Mouse (Mus musculus): Measurements from ENCODE around the gene Map7d3.

Map7d3 gene

DNA sequence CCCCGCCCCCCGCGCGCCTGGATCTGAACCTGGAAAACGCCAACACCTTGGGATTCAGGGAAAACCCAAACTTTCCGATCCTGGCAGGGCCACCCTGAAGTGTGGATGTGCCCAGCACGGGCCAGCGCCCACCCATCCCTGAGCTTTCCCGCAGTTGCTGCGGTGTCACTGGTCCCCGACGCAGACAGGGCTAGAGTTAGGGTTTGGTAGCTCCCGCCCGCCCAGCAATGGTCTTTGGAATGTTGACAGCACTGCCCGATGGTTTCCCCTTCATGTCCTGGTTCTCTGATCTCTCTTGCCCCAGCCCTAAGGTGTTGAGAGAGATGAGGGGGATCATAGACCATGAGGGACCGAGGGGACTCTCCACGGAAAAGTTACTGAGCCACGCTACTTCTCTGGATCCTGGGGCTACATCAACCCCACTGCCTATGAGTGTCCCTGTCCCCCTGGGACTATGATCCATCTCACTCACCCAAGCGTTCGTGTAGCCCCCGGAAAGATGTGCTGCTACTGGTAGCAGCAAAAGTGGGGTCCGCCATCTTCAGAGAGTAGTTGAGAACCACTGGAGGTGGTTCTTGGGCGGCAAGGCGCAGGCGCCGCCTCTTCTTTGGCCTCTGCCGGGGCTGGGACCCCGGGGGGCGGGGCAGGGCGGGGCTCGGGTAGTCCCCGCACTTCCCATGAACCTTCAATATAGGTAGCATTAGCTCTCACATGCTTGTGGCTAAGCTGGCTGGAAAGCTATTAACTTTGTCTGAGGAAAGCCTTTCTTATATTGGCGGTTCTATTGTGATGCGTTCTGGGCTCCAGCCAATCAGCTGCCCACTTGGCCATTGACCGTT is at the start of gene Map7d3:
Map7d3 (minus strand) TSS at position 562 of the 839 bp plus-strand sequence.
- DNase-seq, result peak; percentile 3 to 4

DNA sequence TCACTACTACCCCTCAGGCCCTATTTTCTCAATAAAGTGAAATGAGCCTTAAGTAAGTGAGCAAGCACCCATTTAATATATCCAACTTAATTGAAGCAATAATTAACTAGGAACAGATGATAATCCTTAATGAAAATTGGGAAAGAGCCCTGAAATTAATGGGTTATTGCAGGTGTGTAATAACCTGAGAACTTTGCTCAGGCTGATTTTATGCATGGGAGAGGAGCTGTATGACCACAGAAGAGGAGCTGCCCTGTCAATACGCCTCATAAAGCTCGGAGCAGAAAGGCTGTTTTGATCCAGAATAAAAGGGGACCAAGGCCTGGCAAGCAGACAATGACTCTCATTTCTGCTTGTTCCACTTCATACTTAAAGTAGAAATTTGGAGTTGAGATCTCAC is 47.7 kb upstream of the Map7d3 start, which contains the start of gene Adgrg4:
Adgrg4 (plus strand) TSS at position 301 of the 400 bp plus-strand sequence.
- DNase-seq, result no peak

DNA sequence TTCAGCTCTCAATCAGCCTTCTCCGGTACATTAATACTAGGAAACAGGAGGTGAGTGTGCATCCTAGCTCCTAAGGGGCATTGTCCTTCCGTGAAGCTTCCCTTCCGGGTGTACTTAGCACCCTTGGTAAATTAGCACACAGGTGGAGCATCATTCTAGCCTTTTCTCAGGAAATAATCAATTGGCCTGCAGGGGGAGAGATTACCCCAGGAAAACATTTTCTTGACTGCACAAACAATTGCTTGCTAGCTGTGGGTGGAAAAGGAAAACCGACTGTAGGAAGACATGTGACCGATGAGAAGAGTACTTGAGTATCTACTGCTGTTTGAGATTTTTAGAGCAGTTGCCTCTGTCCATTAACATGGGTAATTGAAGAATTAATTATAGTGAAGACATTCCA is 19.1 kb upstream of the Map7d3 start:
- peak in 1 of 2 experiments; percentile 4 for DNase-seq

DNA sequence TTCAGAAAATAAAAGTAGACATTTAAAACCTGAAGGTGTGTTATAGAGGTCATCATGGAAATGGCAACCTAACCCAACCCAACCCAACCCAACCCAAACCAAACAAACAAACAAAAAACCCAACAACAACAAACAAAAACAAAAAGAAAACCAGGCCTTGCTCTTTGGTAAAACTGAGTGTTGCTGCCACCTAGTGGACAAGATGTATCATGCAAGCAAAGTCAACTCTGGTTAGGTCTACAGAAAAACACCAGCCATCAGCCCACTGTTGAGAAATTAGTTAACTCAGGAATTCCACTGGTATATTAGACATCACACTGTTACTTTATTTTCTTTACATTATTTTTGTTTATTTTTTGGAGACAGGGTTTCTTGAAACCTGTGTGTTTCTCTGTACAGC is 17.2 kb upstream of the Map7d3 start:
- DNase-seq, result peak; percentile 48 to 49

DNA sequence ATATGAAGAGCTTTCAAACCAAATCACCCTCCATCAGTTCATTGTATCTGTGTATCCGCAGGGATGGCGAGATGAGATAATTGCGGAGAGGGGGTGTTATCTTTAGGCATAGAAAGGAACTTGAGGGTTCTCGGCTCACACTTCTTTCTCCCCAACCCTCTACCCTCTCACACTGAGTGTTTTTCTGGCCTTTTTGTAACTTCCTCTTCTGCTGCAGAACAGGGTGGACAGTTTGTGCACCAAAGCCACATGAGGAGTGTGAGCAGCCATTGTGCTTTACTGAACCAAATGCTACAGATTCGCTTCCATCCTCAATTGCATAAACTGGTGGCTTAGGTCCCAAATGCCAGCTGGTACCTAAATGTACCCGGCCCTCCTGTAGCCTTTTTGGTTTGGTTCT is 13.7 kb upstream of the Map7d3 start:
- DNase-seq, result no peak

DNA sequence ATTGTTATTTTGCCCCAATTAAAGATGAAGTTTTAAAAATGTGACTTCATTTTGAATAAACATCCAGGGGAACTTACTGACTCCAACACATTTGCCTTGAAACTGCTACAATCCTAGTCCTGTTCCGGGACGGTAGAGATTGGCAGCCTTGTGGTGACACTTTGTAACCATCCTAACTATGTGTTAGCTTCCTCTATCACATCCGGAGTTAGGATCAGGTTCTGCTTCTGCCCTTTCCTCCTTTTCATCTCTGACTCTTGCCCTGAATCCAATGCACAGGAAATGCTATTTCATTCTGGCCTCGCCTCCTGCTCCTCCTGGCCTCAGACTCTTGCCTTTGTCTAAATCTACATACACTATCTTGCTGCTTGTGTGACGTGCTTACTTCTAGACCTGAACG is 5.4 kb upstream of the Map7d3 start:
- no peak for DNase-seq

DNA sequence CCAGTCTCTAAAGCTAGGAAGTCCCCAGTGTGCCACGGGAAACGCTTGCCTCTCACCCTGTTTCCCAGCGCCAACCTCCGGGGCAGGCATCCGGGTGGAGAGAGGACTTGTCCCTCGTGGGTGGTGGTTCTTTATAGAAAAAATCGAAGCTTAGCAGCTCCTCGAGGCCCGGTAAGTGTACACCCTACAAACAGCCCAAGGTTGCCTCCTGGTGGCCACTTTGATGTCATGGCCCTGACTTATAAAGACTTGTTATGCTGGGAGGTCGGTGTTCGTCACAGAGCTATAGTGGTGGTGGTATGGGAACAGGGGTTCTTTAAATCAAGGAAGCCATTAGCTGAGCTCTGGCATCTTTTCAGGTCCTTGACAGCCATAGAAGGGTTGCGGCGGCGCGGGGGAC is 30.9 kb downstream of the Map7d3 start:
- DNase-seq, result peak; percentile 65 to 76

DNA sequence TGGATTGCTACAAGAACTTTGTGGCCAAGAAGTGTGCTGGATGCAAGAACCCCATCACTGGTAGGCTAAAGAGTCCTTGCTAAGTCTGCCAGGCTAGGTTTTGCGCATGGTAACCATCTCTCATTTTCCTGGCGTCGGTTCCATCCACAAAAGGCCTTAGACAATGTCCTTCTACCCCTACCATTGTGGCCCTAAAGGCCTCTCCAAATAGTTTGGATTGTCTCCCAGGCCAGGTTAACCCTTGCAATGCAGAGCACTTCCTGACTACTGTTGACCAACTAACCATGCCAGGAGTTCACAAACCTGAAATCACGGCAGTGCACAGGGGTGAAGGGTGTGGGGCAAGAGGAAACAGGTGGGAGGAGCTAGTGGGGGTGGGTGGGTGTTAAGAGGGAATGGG is 31.5 kb downstream of the Map7d3 start:
- no peak for DNase-seq

DNA sequence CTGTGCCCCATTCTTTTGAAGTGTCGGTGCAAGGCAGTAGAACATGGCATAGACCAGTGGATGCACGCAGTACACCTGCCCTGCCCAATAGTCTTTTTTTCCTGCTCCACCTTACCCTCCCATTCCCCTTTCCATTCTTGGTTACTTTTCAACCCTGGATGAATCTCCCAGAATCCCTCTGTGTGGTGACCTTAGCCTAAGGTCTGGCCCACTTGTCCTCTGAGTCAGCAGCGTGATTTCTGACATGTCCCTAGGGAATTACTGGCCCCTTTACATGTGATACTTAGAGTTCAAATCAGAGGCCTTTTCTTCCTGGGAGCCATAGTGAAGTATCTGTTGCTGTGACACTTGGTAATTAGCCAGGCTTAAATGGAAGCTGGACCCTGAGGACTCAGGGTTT is 34.6 kb downstream of the Map7d3 start:
- DNase-seq, result no peak

DNA sequence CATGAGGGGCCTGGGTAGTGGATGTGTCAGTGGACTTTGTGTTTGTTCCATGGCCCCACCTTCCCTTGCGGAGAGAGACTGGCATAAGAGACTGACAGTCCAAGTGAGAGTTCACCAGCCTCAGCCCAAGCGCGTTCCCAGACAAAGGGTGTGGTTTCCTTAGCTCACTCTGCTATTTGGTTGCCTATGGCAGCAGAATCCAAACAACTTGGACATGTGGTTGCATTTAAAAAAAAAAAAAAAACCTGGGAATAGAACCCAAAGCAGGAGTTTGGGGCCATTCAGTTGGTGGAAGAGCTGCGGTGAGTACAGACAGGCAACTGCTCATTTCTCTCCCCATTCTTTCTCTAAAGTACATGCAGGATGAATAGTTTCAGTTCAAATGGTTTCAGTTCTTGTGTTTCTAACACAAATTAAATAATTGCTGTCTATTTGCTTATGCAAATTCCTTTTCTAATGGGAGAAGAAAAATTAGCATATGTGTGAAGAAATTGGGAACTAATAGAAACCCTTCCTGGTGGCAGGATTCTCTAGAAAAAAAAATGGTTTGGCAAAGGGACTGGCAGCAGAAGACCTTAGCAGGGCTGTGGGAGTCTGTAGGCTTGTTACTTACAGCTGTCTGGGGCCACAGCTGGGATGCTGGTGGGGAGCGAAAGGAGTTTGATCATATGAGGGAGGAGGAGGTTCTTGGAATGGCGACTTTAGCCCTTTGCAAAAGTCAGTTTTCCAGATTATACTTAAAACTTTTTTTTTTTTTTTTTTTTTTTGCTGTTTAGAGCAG is 35.7 kb downstream of the Map7d3 start:
- no peak for DNase-seq

DNA sequence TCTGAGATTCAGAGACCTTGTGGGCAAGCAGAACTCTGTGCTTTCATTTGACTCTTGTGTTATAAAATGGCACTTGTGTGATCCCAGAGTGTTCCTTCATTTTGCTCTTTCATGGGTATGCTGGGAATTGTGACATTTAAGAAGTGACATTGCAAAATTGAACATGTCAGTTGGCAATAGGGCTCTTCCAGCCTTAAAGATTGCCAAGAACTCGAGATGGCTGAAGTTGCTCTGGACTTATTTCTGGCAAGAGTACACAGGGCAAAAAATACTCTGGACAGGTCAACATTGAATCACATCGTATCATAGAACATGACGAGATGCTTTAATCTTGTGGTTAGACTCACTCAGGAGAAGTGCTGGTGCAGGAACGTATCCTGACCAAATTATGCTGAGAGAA is 48.8 kb downstream of the Map7d3 start:
- no peak for DNase-seq

DNA sequence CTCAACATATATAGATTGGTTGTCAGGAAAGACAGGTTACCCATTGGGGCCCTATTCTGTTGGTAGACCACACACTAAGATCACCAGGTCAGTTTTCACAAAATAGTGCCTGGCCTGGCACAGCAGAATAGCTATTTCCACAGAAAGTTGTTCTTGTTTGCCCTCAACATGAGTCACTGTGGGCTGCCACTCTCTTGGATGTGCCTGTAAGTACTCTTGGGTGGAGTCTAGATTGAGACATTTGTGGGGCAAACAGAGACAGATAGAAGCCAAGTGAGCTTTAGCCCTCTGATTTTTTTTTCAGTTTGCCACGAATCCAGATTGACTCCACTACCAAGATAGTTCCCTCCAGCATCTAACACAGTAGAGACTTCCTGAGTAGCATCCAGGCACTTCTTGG is 50.4 kb downstream of the Map7d3 start:
- DNase-seq, result no peak

DNA sequence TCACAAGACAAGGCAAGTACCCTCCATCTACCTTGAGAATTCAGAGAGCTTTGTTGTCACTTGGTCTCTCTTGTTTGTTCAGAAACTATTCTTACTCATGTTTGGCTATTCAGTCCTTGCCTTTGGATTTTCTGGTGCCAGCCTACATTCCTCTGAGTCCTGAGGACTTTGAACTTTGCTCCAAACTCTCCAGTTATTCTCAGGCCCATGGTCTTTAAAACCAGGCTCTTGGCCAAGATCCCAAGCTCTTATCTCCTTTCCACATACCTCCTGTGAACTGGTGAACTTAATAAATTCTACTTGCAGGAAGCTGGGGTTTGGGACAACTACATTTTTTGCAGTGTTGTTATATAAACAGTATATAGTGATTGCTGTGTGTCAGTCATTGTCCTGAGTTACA is 52.3 kb downstream of the Map7d3 start:
- no peak for DNase-seq

DNA sequence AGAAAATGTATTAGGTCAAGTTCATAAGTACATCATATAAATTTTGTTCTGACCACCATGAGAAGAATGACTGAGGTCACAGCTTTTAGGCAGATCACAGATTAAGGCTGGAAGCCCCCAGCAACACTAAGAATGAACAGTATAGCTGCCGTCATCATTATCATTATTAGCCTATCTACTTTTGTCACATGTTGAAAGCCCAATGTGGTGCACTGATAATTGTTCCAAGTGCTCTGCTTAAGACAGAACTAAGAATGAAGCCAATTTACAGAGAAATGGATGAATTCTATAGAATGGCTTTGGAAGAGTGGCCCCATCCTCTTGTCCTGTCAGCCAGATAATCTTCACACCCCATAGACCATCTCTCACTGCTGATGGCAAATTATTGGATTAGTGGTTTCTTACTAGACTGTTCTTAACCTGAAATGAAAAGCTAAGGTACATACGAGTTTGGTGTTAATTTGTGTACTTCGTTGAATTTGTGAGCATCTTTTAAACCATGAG is 61.8 kb downstream of the Map7d3 start:
- no peak for DNase-seq

DNA sequence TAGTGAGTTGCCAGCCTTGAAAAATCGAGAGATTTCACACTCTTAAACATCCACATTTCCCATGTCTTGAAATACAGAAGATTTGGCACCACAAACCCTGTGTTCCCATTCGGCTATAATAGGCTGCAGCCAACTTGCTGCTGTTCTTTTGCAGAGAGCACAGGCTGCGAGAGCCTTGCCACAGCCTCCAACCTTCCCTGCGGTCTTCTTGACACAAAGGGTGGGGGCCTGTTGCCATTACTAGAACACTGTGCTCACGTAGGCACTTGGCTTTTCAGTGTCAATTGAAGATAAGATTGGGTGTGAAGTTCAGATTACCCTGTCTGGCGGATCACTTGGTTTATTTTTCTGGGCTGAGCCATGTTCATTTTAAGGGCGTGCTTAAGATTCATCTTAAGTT is 65.8 kb downstream of the Map7d3 start:
- DNase-seq, result no peak

DNA sequence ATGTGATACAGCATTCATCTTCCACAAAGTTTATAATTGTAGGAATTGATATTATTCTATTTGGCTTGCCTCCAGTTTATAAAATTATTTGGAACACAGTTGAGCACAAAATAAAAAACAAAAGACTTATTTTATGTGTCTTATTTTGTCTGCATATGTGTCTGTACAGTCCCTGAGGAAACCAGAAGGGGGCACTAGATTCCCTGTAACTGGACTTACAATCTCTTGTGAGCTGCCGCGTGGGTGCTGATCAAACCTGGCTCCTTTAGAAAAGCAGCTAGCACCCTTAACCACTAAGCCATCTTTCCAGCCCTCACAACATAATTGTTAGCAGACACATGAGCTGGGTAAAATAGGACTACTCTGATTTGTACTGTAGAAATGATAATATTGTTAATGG is 66.5 kb downstream of the Map7d3 start:
- DNase-seq, result peak; percentile 45 to 64

DNA sequence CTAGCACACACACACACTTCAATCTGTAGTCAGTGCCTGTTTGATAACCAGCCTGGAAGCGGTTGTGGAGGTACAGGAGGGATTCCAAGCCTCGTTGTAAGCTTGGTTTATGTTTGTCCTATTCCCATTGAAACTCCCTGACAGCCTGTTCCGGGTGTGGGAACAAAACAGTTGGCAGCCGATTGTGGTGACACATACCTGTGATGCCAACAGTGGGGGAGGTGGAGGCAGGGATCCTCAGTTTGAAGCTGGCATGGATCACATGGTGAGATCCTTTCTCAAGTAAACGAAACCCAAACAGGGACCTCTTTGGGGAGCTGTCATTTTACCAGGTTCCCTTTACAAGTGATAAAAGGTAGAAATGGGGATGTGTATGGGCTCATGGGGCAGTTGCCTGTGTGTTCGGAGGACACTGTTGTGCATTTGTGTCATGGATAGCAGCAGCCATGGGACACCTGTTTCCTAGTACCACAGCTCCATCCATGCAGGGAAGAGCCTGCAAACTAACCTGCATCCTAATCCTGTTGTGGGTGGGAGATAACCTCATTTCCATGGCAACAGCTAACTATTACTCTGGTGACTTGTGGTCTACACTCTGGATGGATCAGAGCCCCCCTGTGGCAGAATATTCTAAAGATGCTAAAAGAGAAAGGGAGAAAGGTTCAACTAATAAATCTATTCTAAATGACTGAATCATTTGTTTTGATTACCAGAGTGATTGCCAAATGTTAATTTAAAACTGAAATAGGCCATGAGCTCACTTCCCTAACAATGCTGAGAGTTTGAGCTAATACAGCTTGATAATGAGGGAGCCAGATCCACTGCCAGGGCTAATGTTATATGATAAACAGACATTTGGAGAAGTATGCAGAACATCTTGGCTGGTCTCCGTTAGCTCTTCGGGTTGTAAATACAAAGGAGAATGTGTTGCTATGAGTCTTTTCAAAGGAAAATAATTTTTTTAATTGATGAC is 68.5 kb downstream of the Map7d3 start:
- peak; percentile 35 to 37 for DNase-seq

DNA sequence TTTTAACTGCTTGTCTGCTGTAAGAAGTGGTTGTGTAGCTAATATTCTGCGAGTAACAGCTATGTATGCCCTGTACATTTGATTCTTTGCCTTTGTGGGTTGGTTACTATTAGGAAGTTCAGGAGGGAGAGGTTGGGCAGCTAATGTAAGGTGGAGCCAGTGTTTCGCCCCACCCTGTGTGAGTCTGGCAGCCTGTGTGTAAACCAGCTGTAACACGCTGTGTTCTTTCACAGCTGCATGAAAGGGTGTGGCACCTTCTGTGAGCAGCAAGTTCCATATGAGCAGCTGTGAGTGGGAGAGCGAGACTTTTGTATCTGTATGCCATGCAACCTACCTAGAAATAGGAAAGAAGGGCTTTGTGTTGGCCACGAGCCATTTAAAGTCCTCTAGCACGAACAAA is 70.0 kb downstream of the Map7d3 start:
- no peak for DNase-seq

DNA sequence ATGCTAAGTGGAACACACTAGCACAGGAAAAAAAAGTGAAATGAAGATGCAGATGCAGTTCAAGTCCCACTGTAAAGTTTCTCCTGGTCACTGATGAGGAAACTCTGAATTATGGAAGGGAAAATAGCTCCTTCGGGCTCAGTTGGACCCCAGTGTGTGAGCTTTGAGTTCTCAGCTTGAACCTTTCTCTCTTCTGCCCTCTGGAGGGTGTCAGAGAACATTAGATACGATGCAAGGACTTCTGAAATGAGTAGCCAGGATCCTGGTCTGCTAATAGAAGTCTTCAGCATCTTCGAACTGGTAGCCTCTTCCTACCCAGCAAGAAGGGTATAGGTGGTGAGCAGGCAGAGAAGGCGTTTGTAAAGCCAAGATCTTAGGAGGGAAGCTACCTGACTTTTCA is 70.6 kb downstream of the Map7d3 start:
- DNase-seq, result no peak

Data from cerebellum, postnatal 14 days (tissue).